Mouse (Mus musculus): ENCODE data around the gene Nipsnap1.

The Nipsnap1 gene

DNA sequence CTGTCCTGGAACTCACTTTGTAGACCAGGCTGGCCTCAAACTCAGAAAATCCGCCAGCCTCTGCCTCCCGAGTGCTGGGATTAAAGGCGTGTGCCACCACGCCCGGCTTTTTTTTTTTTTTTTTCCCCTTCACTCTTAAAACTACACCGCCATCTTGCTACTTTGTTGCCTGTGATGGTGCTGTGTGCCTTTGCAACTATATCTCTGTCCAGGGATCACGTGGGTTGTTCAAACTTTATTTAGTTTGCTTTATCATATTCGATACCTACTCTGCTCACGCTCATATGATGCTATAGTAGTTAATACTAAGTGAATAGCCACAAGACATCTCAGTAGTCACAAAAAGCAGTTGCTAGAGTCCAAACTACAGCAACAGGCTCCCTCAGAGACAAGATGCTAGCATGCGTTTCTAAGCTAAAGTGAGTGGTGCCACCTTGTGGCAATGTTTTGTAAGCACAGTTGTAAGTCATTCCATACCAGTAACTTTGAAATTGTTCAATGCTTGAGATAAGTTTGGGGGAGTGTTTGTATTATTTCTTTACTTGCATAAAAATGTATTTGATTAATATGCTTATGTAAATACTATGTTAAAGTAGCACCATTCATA is 8.0 kb upstream of the Nipsnap1 start:
- DNase-seq (ENCODE audit: low read depth, low spot score), result peak; percentile 56

DNA sequence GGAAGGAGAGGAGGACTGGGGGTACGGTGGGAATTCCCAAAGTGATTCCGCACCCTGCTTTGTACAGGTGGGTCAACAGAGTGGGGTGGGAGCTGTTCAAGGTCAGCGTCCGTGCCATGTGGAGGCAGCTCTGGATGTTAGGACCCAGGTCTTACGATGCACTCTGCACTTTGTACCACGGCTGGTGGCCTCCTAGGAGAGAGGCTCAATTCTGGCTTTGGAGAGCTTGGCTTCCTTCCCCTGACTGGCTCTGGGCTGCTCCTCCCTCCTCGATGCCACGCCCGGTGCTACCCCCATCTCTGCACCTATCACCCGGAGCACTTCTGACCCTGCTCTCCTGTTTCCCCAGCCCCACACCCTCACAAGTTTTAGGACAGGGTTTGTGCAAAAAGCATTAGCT is 800 bp downstream of the Nipsnap1 start:
- DNase-seq (ENCODE audit: low read depth, low spot score), result no peak

DNA sequence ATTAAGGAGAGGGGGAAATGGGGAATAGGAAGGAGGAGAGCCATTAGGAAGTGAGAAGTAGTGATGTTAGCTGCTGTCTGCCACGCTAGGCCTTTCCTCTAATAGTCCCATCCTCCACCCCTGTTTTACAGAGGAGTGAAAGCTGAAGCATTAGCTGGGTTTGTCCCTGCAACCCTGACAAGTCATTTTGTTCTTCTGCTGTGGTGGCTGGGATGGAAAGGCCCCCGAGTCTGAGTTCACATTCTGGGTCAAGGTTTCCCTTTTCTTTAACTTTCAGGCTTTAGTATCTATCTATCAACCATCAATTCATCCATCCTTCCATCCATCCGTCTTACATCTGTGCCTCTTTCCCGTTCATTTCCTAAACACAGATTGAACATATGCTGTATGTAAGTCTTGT is 7.3 kb downstream of the Nipsnap1 start:
- no peak for DNase-seq (ENCODE audit: low read depth, low spot score)

DNA sequence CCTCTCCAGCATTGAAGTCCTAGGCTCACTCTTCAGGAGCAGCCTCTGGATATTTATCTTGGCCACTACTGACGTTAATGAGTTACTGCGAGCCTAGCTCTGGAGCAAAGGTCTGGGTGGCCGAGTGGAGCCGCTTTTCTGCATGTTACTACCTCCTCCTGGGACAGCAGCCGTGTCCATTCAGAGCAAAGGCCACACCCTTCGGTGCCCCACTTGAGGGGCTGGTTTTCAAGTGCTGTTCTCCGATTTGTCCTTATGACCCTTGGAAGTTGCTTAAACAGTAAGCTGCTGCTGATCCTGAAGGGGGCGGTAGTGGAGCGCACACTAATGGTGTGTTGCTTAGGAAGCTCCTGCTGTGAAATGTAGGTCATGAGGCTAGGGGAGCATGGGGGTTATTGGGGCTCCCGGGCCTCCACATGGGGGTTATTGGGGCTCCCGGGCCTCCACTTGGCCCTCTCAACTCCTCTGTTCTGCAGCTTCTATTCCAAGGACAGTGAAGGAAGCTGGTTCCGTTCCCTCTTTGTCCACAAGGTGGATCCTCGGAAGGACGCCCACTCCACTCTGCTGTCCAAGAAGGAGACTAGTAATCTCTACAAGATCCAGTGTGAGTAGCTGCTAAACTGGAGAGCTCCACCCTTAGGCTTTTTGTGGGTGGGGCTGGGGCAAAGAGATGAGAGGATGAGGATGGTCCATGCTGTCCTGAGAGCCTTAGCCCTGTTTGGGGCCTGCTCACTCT is 9.3 kb downstream of the Nipsnap1 start:
- no peak for DNase-seq (ENCODE audit: low read depth, low spot score)

DNA sequence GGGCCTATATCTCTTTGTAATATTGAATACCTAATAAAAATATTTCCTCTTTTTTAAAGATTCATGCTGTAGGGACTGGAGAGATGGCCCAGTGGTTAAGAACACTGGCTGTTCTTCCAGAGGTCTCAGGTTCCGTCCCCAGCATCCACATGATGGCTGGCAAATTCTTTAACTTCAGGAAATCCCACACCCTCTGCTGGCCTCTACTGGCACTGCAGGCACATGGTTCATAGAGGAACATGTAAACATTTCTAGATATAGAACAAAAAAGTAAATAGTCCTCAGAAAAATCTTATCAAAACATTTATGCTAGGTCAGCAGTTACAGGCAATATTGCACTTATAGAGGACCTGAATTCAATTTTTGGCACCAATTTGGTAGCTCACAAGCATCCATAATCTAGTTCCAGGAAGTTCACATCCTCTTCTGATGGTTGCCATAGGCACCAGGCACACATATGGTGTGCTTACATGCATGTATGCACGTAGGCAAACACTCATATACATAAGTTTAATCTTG is 11.7 kb downstream of the Nipsnap1 start:
- DNase-seq (ENCODE audit: low read depth, low spot score), result no peak

DNA sequence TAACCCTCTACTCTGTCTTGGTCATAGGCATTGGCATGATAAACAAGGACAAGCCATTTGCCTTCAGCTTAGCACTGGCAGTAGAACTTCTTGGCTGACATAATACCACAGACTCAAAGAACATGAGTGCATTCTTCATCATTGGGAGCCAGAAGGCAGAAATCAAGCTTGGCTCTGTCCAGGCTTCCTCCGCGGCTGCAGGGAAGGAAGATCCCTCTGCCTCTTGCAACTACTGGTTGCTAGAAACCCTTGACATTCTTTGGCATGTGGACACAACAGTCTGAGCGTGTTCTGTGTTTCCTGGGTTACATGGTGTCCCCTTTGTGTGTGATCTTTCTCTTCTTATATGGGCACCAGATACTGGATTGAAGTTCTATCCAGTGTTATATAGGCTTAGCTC is 13.2 kb downstream of the Nipsnap1 start:
- DNase-seq (ENCODE audit: low read depth, low spot score), result no peak

DNA sequence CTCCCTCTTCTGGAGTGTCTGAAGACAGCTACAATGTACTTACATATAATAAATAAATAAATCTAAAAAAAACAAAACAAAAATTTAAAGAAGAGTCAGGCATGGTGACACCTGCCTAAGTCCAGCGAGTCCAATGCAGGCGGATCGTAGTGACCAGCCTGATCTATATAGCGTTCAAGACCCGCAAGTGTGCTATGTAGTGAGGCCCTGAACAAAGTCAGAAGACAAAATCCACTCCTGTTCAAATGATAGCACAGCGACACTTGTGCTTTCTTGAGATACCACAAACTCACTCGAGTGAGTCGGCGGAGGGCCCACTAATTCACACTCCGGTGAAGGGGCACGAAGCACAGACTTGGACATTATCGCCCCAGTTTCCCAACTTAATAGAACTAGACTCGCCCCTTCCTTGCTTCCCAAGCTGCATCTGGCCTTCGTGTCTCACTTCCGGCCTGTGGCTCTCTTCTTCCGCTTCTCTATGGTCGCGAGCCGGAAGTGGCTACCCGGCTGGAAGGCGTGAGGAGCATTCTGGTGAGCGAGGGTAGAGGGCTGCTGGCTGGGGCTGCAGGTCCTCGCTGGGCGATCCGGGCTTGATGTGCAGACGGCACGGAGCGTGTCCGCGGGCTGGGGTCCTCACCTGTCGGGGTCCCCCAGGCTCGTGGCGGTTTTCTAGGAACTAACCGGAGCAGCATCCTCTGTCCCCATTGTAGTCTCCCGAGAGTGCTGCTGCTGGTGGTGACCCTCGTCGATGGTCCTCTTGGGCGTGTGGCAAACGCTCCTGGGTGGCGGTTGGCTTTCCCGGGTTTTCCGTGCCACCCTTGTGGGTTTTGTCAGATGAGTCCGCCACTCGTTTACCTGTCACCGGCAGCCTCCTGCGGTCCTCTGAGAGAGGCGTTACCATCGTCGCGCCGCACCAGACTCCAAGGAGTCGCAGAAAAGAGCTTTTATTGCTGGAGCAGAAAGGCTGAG is 21.4 kb downstream of the Nipsnap1 start, which contains the start of gene Thoc5:
Gene Thoc5 (plus strand): TSS at position 473 of the 969 bp plus-strand sequence.
- DNase-seq (ENCODE audit: low read depth, low spot score), result peak; percentile 86

DNA sequence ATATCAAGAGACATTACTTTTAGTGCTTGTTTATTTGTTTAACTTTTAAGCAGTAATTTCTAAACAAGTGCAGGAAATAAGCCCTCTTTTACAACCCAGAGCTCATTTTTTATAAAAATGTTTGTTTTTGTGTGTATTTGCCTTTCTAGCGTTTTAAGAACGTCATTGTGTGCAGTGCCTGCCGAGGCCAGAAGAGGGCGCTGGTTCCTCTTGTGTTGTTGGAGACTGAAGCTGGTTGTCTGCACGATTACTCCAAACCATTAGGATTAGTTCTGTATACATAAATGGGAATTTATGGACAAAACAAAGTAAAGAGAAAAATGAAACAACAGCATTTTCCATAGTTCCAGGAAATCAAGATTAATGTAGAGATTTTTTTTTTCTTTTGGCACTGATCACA is 26.7 kb downstream of the Nipsnap1 start:
- no peak for DNase-seq (ENCODE audit: low read depth, low spot score)

DNA sequence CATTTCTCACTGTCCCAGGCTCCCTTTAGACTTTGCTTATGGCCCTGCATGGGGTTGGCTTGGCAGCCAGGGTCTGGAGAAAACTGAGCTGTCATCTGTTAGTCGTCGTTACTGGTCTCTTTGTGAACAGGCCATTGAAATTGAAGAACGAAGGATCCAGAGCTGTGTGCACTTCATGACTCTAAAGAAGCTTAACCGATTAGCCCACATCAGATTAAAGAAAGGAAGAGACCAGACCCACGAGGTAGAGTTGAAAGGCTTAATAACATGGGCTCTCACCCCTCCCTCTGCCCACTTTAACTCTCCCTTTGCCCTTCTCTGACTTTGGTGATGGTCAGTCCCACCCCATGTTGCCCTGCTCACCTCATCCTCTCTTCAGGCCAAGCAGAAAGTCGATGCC is 28.2 kb downstream of the Nipsnap1 start:
- DNase-seq (ENCODE audit: low read depth, low spot score), result no peak

DNA sequence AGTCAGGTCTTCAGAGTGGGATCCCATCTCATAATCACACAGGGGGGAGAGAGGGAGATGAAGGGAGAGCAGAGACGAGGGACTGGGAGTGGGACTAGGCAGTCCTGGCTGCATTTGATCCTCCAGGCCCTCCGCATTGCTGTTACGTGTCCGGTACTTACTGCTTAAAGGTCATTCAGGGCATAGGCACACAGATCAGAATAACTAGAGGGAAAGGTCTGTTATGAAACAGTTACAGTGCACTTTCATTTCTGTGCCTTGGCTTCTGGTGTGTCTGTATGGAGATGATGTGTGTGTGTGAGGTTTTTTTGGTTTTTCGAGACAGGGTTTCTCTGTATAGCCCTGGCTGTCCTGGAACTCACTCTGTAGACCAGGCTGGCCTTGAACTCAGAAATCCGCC is 32.5 kb downstream of the Nipsnap1 start:
- no peak for DNase-seq (ENCODE audit: low read depth, low spot score)

DNA sequence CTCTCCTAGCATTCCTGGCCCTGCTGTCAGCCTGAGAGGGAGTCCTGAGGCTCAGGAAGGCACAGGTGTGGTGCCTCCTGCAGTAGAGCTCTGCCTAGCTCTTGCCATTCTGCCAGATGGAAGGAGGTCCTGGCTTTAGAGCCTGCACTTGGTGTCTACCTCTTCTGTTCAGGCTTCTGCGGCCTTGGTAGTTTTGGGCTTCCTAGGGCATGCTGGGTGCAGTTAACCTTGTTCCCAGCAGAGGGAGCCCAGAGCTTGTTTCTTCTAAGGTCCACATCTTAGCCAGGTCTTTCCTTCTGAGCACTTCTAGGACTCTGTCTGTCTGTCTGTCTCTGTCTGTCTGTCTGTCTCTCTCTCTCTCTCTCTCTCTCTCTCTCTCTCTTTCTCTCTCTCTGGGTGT is 42.3 kb downstream of the Nipsnap1 start:
- peak; percentile 24 for DNase-seq (ENCODE audit: low read depth, low spot score)

DNA sequence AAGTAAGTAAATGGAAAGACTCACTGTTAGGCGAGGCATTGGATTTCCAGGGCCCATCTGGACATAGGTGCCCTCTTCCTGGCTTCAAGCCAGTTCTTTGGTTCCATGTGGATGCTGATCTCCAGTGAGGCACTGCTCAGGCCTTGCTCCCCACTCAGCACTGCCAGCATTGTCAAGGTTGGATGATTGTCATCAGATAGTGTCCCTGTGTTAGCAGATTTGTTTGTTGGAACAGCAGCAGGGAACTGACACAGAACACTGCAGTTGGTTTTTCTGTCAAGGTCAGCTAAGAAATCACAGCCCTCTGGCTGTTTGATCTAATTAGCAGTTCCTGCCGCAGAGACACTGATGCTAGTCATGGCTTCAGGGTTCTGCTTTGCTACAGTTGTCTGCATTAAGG is 47.5 kb downstream of the Nipsnap1 start:
- no peak for DNase-seq (ENCODE audit: low read depth, low spot score)

DNA sequence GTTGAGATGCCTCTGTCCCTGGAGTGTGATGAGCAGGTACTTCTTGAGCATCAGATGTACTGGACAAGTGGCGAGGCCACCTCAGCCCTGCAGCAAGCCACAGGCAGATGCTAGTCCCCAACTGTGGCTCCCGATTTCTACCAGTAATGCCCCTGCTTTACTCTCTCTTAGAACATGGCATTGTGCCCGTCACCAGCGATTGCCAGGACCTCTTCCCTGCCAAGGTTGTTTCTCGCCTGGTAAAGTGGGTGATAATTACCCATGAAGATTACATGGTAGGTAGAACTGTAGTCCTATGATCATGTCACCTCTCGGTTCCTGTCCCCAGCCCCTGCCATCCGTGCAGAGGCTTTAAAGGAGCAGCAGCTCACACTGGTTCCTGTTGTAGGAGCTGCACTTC is 48.0 kb downstream of the Nipsnap1 start:
- DNase-seq (ENCODE audit: low read depth, low spot score), result no peak

DNA sequence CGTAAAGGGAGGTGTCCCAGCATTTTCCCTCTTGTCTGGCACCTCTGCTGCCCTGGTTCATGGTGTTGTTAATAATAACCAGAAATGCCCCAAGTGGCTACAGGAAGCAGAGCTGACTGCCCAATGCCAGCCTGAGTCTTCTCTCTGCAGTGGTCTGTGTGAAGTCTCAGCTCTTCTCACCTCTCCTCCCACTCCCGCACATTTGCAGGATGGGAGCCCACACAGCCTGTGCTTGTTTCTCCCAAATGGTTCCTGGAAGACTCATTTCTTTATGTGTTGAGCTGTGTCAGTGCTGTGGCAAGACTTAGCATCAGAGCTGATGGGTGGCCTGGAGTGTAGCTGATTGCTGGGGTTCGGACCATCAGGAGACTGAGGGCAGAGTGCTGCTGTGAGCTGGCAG is 53.5 kb downstream of the Nipsnap1 start:
- DNase-seq (ENCODE audit: low read depth, low spot score), result no peak

DNA sequence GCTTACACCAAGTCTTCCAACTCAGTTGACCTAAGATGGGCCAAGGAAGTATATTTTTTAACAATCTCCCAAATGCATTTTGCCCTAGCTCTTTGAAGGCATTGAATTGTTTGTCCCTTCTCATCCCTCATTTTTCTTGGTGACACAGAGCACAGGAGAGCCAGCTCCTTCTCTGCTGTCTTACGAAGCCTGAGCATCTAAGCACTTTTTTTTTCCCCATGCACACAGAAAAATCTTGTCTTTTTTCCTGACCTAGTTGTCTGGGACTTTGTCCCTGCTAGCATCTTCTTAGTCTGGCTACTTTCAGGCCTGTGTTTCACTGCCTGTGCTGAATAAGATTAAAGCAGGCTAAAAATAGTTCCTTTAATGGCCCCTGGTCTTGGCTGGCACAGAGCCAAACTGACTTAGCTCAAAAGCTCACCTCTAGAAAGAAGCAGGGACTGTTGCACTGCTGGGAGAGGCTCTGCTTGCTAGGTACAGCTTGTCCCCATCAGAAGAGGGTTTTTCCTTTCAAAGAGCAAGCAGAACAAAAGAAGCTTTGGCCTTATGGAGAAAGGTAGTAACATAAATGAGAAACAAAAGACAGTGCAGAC is 57.4 kb downstream of the Nipsnap1 start:
- DNase-seq (ENCODE audit: low read depth, low spot score), result no peak

DNA sequence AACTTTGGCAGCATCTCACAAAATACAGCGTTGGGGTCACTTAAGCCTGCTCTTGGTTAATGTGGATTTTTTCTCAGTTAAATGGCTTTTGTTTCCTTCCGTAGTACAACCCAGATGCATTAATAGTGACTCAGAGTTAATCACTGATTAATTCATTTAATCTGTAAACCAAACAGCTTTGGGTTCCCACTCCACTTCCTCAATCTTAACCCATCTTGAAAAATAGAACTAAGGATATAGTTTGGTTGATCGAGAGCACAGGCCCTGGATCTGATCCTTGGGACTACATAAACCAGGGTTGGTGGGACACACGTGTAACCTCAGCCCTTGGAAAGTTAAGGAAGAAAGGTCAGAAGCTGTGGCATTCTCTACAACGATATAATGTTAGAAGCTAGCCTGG is 62.5 kb downstream of the Nipsnap1 start:
- DNase-seq (ENCODE audit: low read depth, low spot score), result no peak
